Mouse (Mus musculus) layer of hippocampus, postnatal 25 days (tissue): ENCODE data around the gene Zfp324. TPM values are rescaled to one million over a fixed set of nuclear protein-coding genes. Genes with fewer than 3 reads are reported as not detected.
"Not testable (repeated sequence)": the region's sequence is repeated elsewhere in the genome, so short reads cannot be mapped to it uniquely, and the experiment has no call there.

Source experiments
- DNase-seq, 2 experiments: peaks; one replicate each; pipeline ENCODE4 v3.0.0; 2022; ENCODE audit warnings: mixed read lengths in 2 of 2, low spot score in 1 of 2; ENCODE audit errors: extremely low spot score in 1 of 2
- total RNA-seq, 2 experiments: library from RNA; stranded (reverse); gene quantifications; 2 replicates each; pipeline ENCODE4 v1.2.3; 2021

Gene Zfp324
- total RNA-seq, result 10 to 100 TPM; 10.2 to 12.1 TPM

- DNase-seq, result peak; percentile 73 to 81
Observed at GRCm38 (mm10) chr7:12965678-12966091, at the start of gene Zfp324. Gene Zfp324, plus strand, starts transcription at chr7:12965838.

DNA sequence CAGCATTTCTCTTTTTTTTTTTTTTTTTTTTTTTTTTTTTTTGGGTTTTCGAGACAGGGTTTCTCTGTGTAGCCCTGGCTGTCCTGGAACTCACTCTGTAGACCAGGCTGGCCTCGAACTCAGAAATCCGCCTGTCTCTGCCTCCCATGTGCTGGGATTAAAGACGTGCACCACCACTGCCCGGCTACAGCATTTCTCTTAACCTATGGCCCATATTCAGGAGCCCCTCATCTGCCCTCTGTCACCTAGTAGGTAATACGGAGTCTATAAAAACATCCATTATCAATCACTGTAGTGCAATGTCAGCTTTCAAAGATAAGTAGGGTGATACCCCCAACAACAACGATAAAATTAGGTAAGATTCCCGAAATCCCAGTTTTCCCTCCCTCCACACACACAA lies 45.1 kb upstream of the Zfp324 start:
- DNase-seq, result not testable (repeated sequence)

DNA sequence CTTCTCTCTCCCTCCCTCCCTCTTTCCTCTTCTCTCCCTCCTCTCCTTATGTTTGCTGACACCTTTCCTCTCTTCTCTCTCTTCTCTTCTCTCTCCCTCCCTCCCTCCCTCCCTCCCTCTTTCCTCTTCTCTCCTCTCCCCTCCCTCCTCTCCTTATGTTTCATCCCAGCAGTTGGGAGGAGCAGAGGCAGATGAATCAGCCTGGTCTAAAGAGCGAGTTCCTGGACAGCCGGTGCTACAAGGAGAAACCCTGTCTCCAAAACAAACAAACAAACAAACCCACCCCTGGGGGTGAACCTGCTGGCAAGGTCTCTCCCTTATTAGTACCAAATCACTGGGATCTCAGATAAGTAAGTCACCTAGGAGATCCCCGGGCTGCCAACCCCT lies 44.3 kb upstream of the Zfp324 start:
- no peak for DNase-seq

DNA sequence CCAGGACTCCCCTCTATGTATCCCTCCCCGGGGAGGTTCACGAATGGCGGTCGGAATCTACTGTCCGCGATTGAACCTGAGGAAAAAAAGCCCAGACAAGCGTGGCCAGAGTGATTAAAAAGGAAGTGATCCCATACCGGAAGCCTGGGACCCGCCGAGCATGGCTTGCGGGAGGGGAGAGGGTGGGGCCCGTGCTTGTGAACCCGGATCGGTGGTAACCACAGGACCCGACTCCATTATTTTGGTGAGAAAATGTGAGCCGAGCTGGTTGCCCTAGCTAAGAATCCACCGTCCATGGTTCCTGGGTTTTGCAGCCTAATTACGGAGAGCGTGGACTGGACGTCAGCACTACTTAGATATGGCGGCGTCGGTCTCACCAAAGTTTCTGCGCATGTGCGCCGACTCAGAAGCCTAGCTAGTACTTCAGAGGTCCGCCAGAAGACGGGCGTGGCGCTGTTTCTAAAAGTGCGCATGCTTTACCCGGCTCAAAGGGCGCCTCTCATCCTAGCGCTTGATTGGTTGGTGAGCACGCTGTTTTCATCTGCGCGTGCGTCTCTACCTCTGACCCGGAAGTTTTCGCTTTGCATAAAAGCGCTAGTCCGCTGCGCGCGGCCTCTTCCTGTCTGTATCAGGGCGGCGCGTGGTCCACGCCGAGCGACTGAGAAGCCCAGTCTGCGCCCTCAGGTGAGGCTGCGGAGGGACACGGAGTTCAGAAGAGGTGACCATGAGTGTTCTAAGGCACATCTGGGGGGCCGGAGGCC lies 43.8 kb upstream of the Zfp324 start, which contains the start of gene Rps5:
Rps5 (plus strand) TSS at position 586 of the 761 bp plus-strand sequence.
- peak; percentile 93 to 95 for DNase-seq

GRCm38 (mm10) chr7:12922729-12923128 lies 42.9 kb upstream of the Zfp324 start:
- DNase-seq, result no peak

GRCm38 (mm10) chr7:12926316-12926715 lies 39.3 kb upstream of the Zfp324 start:
- DNase-seq, result no peak

DNA sequence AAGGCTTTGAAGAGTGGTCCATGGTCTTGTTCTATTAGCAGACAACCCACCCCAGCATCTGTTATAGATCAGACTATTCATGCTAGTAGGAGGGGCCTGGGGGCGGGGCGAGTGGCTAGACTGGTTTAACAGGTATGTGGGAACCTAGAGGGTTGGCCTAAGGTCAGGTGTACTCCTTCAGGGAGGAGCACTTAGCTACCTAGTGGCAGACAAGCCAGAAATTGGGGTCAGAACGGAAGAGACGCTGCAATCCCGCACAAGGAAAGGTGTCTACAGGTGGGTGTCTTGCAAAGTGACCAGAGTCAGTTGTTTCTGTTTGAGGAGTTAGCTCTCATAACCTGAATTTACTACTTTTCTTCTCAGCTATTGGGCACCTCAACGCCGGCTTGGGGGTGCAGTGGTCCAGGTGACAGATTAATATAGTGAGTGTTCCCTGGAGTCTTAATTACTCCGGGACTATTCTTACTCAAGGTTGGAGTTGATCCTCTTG lies 38.4 kb upstream of the Zfp324 start, which contains the start of gene Rnf225:
Rnf225 (plus strand) TSS at position 226 of the 490 bp plus-strand sequence.
- no peak for DNase-seq

DNA sequence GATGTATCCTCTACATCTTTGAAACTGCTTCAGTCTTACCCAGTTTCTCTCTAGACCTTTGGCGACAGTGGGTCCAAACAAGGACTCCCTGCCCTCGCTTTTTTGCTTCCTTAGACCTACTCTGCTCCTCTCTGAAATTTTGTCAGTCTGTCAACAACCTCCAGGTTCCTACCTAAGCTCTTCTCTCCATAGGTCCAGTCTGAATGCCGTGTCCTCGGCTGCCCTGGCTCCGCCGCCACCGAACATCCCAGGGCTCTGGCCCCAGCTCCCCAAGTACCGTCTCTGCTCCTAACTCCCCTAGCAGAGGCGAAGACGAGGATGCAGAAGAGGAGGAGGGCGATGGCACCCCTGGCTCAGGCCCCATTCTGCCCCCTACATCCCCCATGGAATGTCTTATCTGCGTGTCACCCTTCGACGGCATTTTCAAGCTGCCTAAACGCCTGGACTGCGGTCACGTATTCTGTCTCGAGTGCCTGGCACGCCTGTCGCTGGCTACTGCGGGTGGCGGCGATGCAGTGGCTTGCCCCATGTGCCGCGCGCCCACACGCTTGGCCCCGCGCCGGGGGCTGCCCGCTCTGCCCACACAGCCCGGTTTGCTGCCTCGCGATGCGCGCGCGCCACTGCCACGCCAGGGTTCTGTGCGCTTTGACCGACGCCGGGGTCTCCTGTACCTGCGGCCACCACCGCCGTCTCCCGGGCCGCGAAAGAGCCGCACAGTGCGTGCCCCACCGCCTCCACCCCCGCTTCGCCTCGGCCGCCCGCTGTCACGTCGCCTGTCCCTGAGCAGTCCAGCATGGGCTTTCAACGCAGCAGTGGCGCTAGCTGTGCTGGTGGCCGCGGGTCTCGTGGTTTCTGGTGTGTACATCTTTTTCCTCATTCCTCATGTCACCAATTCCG lies 37.7 kb upstream of the Zfp324 start:
- peak; percentile 21 to 24 for DNase-seq

DNA sequence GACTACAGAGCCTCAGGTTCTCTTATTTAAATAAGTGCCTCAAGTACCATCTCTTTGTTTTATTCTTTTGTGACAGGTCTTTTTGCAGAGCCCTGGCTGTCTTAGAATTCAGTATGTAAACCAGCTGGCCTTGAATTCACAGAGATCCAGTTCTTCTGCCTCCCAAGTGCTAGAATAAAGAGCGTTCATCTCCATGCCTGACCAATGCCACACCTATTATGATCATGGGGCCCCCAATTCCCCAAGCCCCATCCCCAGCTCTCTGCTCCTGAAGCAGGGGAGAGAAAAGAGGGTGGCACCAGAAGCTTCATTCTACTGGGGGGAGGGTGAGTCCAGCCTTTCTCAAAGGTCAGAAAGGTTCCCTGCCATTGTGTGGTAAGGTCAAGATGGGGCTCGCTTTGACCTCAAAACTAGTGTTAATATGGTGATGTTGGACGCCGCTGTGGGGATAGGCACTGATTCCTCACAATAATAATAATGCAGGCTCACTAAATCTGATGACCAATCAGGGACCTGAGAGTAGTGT lies 32.0 kb upstream of the Zfp324 start:
- no peak for DNase-seq

DNA sequence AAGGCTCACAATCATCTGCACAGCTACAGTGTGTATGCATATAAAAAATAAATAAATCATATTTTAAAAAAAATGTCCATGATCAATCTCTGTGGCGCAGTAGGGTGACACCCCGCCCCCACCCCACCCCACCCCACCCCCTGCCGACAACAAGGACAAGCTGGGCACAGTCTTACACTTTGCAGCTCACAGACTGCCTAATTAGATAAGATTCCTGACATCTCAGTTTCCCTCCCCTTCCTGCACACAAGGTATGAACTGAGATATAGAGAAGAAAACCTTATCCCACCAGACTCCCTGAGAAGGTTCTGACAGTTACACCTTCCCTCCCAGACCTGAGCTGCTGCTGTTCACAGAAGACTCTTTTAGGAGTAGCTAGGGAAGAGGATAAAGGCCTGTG lies 30.8 kb upstream of the Zfp324 start:
- no peak for DNase-seq

GRCm38 (mm10) chr7:12937254-12937803 lies 28.3 kb upstream of the Zfp324 start:
- not testable (repeated sequence) for DNase-seq

DNA sequence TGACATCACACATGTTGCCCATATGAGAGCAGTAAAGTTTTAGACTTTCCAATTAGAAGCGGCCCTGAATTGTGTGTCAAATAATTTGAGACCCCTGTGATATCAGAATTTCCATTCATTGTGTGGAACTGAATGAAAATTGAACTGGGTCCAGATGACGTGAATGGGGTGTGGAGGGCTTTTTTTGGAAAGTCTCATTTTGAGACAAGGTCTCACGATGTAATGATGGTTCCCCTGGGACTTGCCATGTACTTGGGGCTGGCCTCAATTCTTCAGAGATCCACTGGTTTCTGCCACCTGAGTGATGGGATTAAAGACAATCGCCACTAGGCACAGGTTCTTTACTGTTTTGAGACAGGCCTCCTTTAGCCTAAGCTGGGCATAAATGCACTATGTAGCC lies 25.0 kb upstream of the Zfp324 start:
- DNase-seq, result no peak

- DNase-seq, result no peak
Observed at GRCm38 (mm10) chr7:12943488-12943887, 22.1 kb upstream of the Zfp324 start.

DNA sequence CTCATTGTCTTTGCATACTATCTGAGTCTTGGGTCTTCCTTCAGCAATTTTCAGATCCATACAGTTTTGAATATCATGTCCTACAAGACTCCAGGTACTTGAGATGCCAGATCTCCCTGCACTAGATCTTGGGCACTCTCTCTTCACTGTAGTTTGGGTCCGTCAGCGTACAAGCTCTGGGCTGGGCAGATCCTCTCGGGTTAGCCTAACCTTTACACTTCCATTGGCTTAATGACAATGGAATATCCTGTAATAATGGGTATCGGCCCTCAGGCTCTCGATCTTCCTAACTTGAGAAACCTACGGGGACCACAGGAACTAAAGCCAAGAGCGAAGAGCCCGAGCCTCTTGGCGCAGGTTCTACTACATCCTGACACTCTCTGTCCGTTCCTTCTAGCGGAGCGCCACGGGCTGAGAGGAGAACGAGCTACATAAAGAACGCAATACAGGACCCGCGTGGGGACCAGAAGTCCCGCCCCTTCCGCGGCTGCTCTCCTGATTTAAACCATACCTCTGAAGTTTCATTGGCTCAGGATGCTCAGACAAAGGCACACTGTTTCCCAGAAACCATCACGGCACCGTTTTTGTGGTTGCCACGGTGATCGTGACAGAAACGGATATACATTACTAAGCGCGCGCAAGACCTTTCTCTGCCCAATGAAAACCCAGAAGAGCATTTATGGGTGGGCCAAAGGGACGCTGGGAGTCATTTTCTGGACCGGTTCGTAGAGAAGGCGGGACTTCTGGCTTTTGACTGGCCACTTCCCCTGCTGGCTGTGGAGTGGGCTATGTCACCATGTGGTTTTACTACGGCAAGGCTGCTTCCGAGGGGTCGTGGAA lies 16.4 kb upstream of the Zfp324 start:
- DNase-seq, result peak; percentile 75 to 76

DNA sequence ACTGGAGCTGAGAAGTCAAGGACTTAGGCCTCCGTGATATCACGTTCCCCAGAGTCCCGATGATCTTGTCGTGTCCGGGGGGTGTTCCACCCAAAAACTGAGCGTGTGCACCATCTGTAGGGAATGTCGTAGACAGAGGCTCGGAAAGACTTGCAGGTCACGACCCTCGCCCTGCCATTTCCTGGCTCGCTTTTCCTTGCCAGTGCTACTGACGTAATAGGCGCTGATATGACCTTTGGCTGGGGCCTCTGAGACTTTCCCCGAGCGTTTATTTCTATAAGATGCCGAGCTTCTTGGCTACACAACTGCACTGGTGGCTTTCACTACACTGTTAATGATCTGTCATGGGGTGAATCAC lies 15.8 kb upstream of the Zfp324 start:
- no peak for DNase-seq

DNA sequence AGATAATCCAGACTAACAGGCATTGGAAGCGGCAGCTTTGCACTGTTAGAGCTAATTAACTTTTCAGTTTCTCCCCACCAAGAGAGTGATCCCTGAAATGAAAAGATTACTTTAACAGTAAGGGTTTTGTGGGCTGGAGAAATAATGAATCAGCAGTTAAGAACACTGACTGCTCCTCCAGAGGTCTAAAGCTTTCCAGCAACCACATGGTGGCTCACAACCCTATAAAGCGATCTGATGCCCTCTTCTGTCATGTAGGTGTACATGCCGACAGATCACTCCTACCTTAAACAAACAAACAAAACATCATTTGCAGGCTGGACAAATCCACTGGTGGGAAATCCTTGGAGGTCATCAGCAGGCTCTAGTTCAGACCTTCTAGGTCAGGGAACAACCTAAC lies 10.7 kb upstream of the Zfp324 start:
- no peak for DNase-seq

DNA sequence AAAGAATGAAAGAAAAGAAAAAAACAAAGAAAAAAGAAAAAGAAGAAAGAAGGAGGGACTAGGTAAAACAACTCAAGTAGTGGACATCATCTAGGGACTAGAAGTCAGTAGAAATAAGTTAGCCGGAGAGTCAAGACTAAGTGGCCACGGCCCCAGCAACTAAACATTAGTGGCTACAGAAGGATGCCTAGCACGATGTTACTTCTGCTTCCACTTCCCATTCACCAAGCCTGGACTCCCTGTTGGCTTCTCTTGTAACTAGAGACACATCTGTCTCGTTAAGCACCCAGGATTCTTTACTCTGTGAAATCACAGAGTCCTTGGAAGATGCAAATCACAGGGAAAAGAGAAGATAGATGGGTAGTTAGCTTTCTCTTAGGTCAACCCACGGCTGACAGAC lies 8.1 kb upstream of the Zfp324 start:
- no peak for DNase-seq

- DNase-seq, result no peak
Observed at GRCm38 (mm10) chr7:12958948-12959347, 6.7 kb upstream of the Zfp324 start.

- no peak for DNase-seq
Observed at GRCm38 (mm10) chr7:12959718-12960117, 5.9 kb upstream of the Zfp324 start.
